ENCODE assay signal across 12 mouse cellular contexts in the genomic region with DNA sequence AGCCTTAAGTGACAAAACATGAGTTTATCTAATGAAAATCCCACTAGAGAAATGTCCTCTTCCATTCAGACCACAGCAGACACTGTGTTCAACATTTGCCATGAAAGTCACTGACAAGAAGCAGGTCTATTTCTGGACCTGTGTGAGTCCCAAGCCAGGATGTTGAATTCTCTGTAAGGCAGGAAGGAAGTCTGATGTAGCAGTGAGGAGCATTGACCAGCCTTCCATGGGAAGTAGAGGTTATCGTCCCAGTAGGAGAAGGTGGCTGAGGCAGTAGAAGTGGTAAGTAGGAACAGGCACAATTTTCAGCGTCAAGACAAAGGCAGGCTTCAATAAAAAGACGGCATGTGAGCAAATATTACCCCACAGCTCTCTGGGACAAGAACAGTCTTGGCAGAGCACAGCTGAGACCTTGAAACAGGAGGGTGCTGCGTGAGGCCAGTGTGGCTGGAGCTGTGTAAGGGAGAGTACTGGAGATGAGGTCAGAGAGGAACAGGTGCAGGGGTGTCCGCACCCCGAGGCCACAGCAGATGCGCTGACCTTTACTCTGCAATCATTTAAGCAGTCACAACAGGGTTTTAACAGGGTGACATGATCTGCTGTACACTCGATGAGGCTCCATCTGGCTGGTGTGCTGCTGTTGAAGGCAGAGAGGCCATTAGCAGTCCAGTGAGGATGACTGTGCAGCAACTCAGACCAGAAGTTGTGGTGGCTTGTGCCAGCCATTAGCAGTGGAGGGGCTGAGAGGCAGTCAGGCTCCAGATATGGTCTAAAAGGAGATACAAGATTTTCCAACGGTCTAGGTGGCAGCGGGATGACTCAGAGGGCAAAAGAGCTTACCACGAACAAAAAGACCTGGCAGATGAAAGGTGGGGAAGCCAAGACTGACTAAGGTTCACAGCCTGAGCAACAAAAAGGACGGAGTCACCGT. TPM values are rescaled to one million over a fixed set of nuclear protein-coding genes. Genes with fewer than 3 reads are reported as not detected.
DNase-seq lines count a peak whose midpoint lies in the region; ATAC-seq and TF ChIP-seq lines count a peak whose summit lies in the region.
"Had no signal": no experiment of that assay in that cellular context is flagged by ENCODE, and none has a peak within 500 bp of the region (broad histone marks: within the 10 kb centered on the region; RNA-seq: fewer than 3 reads in every experiment).

No protein-coding gene starts in this region.

- no peaks in the 10 kb centered on the region for H3K79me2 ChIP-seq in C2C12 (ENCODE audit: control insufficient read depth, insufficient read depth)

- no peak overlapping the region for H3K27ac ChIP-seq in intestine, embryonic 16.5 days (ENCODE audit: low read length)

- no peak overlapping the region for H3ac ChIP-seq in C2C12 (ENCODE audit: control insufficient read depth, insufficient read length, low read depth)

- no peaks in the 10 kb centered on the region for H3K36me3 ChIP-seq in C2C12 (ENCODE audit: control insufficient read depth, insufficient read depth)
- H3K36me3 ChIP-seq in intestine, embryonic 16.5 days (ENCODE audit: control insufficient read depth, insufficient read depth, low read length) = no peaks in the 10 kb centered on the region

- DNase-seq in heart, adult 11 months = peak; percentile 91
- DNase-seq in heart, postnatal 4 days = no peak
- DNase-seq in gastrocnemius, adult 8-10 months (ENCODE audit: low spot score in 2 of 2) = peak; percentile 40 to 59
- no peak for DNase-seq in urinary bladder, postnatal 10 days (ENCODE audit: low spot score)
- DNase-seq in lung, postnatal 4 days = no peak
- DNase-seq: thymus, postnatal 36 days had no signal

- 0 out of 2 replicates have a peak, but pooled peaks cover 6% of the 10 kb centered on the region for H3K4me1 ChIP-seq in intestine, embryonic 16.5 days (ENCODE audit: control insufficient read depth, insufficient read depth, low read length)

- H3K9me3 ChIP-seq in intestine, embryonic 16.5 days (ENCODE audit: control insufficient read depth, low read length) = no peaks in the 10 kb centered on the region

- ATAC-seq in intestine, embryonic 16.5 days = peak; percentile 59; the same call in 1 of the 2 replicates
- no peak for ATAC-seq in CD4-positive, CD25-positive, alpha-beta regulatory T cell, adult 4 months
- ATAC-seq: activated CD4-positive, CD25-positive, alpha-beta regulatory T cell, adult 4 months; inflammation-experienced regulatory T-cells, adult 6 months; lung, postnatal 0 days had no signal

- no peaks in the 10 kb centered on the region for H3K27me3 ChIP-seq in C2C12 (ENCODE audit: control insufficient read depth, insufficient read depth, insufficient read length)
- no peaks in the 10 kb centered on the region for H3K27me3 ChIP-seq in intestine, embryonic 16.5 days (replicated peaks; ENCODE audit: control insufficient read depth, insufficient read depth, low read length)

- no peak overlapping the region for H3K4me3 ChIP-seq in C2C12 (ENCODE audit: insufficient read depth, poor library complexity, severe bottlenecking)
- H3K4me3 ChIP-seq in intestine, embryonic 16.5 days (ENCODE audit: low read length) = no peak overlapping the region

- WGBS in intestine, embryonic 16.5 days = 65% methylated on average over 13 of the region's 13 CpGs

- H3K9ac ChIP-seq in intestine, embryonic 16.5 days (ENCODE audit: low read depth, low read length) = no peak overlapping the region

- no peak overlapping the region for H3K4me2 ChIP-seq in intestine, embryonic 16.5 days (ENCODE audit: low read depth, low read length)

- H3K79me3 ChIP-seq in C2C12 (ENCODE audit: low read depth) = no peaks in the 10 kb centered on the region

- no peak for TF ChIP-seq CTCF in C2C12 (IDR thresholded peaks at IDR 0.05; ENCODE audit: control insufficient read depth, insufficient read depth, insufficient read length)

TF ChIP-seq in C2C12, 6 proteins besides CTCF, POLR2A, EP300 and RAD21:
- TF ChIP-seq MYOD1 (IDR thresholded peaks at IDR 0.05; ENCODE audit: control insufficient read depth, insufficient read length, low read depth) = peak; percentile 78
- no peak for TF ChIP-seq MAX (IDR thresholded peaks at IDR 0.05)
TF ChIP-seq in C2C12: peak in this region for 1.

RNA-seq across cellular contexts. Expression of gene Tmem131l, which starts 21.8 kb away (rescaled TPM):
- 10 to 100 TPM; 32.7 to 41.7 TPM for total RNA-seq in heart, postnatal 4 days (2021)
- polyA plus RNA-seq in C2C12 (2012; fragmentation: generic; extraction: Trizol) = 10.4 TPM
- total RNA-seq in gastrocnemius, adult 8-10 months (2022) = 10 to 100 TPM in 3 of 4 experiments, 1 to 10 TPM in 1; 8.7 to 13.1 (median 11.6) TPM
- 18.2 and 19.8 TPM in 2 replicates for polyA plus RNA-seq in intestine, embryonic 16.5 days (2015; fragmentation: Nextera tagmentation; extraction: Ambion mirVana)
- polyA plus RNA-seq in CD4-positive, CD25-positive, alpha-beta regulatory T cell, adult 4 months (2017; shearing (Covaris generic)) = 10 to 100 TPM; 41.2 to 45.2 TPM

Comparison
In these comparisons a context has a peak if more than half of its experiments do, and no peak if none do; other contexts are left out.
1. DNase-seq: peak in heart, adult 11 months (single experiment) and gastrocnemius, adult 8-10 months (2 of 2); none in heart, postnatal 4 days (single experiment), urinary bladder, postnatal 10 days (single experiment) and lung, postnatal 4 days (0 of 2).